Mouse (Mus musculus): Measurements from ENCODE around the gene Hspa12b. TPM values are rescaled to one million over a fixed set of nuclear protein-coding genes. Genes with fewer than 3 reads are reported as not detected.

The Hspa12b gene
- polyA plus RNA-seq (2012; rRNA removed): 7.8 and 8.0 TPM in 2 replicates

DNA sequence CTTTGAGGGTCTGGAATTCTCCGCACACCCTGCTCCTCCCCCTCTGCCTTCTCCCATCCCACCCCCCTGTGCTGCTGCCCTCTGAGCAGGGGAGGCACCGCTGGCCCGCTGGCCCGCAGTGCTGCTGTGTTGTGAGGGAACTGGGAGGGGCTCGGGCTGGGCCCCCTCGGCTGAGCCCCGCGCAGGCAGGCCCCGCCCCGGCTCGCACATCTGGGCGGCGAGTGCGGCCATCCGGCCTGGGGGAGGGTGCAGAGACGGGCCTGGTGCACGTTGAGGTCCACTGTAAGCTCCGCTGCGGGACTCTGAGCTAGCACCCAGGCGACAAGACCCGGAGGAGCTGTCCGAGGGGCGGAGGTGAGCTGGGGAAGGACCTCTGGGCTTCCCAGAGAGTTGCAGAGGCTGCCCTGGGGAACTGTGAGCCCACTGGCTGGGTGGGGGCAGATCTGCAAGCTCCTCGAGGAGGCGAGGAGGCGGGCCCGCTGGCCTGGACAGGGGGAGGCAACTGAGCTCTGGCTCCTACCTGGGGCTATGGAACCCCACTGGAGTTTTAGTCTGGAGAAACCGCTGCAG lies at the start of gene Hspa12b:
Gene Hspa12b, plus strand, starts transcription at position 120 of the 570 bp plus-strand sequence.
- TF ChIP-seq POLR2A (IDR thresholded peaks at IDR 0.05; ENCODE audit: borderline replicate concordance, insufficient read depth, low read length) (no peak), CTCF (IDR thresholded peaks at IDR 0.05; ENCODE audit: borderline replicate concordance, insufficient read depth, low read depth, low read length) (no peak)
- WGBS: 5% methylated on average over 28 of the region's 28 CpGs
- DNase-seq: no peak
- H3K27me3 ChIP-seq (ENCODE audit: control insufficient read depth, insufficient read depth, low read length): no peaks in the 10 kb centered on the region
- H3K4me1 ChIP-seq (ENCODE audit: control insufficient read depth, insufficient read depth, low read length): no peaks in the 10 kb centered on the region
- no peak within 1 kb of the TSS for H3K4me3 ChIP-seq (replicated peaks; ENCODE audit: insufficient read depth, low read depth, low read length)
- H3K27ac ChIP-seq (ENCODE audit: insufficient read depth, low read length): no peak within 1 kb of the TSS

DNA sequence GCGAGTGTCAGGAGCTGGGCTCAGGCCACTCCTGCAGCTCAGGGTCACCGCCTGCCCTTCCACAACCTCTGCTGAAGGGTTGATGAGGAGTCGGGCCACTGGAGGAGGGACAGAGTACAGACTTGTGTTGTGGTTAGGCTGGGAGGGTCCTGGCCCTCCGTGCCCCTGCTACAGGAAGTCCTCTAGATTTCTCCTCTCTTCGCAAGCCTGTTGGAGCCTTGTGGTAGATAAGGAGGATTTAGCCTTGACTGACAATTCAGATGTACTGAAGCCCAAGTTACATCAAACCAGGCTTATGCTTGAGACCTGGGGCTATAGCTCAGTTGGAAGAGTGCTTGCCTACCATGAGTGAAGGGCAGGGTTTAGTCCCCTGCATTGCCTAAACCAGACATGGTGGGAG lies 46.6 kb upstream of the Hspa12b start:
- DNase-seq: no peak
- 88% methylated on average over 5 of the region's 5 CpGs for WGBS
- TF ChIP-seq CTCF (IDR thresholded peaks at IDR 0.05; ENCODE audit: borderline replicate concordance, insufficient read depth, low read depth, low read length) (no peak), POLR2A (IDR thresholded peaks at IDR 0.05; ENCODE audit: borderline replicate concordance, insufficient read depth, low read length) (no peak)
- H3K4me1 ChIP-seq (ENCODE audit: control insufficient read depth, insufficient read depth, low read length): no peaks in the 10 kb centered on the region
- no peak overlapping the region for H3K27ac ChIP-seq (ENCODE audit: insufficient read depth, low read length)
- H3K27me3 ChIP-seq (ENCODE audit: control insufficient read depth, insufficient read depth, low read length): no peaks in the 10 kb centered on the region
- H3K4me3 ChIP-seq (replicated peaks; ENCODE audit: insufficient read depth, low read depth, low read length): no peak overlapping the region

DNA sequence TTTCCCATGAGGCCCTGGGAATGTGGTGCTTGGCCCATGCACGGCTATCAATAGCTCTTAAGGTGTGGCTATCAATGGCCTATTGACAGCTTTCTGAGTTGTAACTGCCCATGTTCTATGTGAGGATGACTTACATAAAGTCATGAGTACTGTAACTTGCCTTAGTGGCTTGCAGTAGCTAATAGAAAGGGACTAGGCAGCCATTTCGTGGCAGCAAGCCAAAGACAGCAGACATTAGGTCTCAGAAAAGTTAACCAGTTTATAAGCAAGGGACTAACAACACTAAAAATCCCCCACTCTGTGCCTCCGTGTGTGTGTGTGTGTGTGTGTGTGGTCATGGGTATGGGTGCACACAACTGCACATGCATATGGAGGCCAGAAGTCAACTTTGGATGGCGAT lies 42.9 kb upstream of the Hspa12b start:
- no peaks in the 10 kb centered on the region for H3K4me1 ChIP-seq (ENCODE audit: control insufficient read depth, insufficient read depth, low read length)
- no peaks in the 10 kb centered on the region for H3K27me3 ChIP-seq (ENCODE audit: control insufficient read depth, insufficient read depth, low read length)
- H3K27ac ChIP-seq (ENCODE audit: insufficient read depth, low read length): no peak overlapping the region
- no peak overlapping the region for H3K4me3 ChIP-seq (replicated peaks; ENCODE audit: insufficient read depth, low read depth, low read length)
- no peak for DNase-seq
- WGBS: 77% methylated on average over 4 of the region's 4 CpGs
- TF ChIP-seq POLR2A (IDR thresholded peaks at IDR 0.05; ENCODE audit: borderline replicate concordance, insufficient read depth, low read length) (no peak), CTCF (IDR thresholded peaks at IDR 0.05; ENCODE audit: borderline replicate concordance, insufficient read depth, low read depth, low read length) (no peak)

DNA sequence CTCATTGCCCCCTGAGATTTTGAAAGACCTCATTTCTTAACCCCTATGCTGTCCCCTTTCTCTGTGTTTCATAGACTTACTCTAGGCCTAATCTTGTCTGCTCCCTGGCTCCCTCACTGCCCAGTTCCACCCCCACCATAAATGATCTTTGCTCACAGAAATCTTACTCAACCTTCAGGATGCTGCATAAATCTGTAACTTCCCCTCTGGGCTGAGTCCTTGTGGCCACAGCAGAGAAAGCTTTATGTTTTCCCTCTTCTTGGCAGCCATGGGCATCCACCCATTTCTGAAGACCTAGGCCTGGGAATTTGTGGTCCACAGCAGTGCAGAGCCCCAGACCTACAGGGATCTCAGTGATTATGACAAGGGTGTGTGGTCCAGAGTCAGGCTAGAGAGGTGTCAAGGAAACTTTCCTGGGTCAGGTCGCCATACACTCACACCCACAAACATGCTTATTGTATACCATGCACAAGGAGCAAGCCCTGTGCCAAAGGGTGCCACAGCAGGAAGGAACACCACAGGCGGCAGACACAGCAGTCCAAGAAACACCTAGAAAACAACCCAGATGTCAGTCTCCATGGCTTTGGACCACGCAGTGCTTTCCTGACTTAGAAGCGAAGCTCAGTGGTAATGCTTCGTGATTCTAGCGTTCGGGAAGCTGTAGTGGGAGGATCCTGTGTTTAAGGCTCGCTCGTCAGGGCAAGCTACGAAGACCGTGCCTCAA lies 40.3 kb upstream of the Hspa12b start, which contains the start of gene Siglec1:
Gene Siglec1, minus strand, starts transcription at position 99 of the 724 bp plus-strand sequence.
- Histone ChIP-seq H3K27ac (ENCODE audit: insufficient read depth, low read length) (no peak within 1 kb of the TSS), H3K4me3 (replicated peaks; ENCODE audit: insufficient read depth, low read depth, low read length) (no peak within 1 kb of the TSS), H3K27me3 (ENCODE audit: control insufficient read depth, insufficient read depth, low read length) (no peaks in the 10 kb centered on the region), H3K4me1 (ENCODE audit: control insufficient read depth, insufficient read depth, low read length) (no peaks in the 10 kb centered on the region)
- WGBS: 80% methylated on average over 11 of the region's 11 CpGs
- DNase-seq: no peak
- no peak for TF ChIP-seq CTCF (IDR thresholded peaks at IDR 0.05; ENCODE audit: borderline replicate concordance, insufficient read depth, low read depth, low read length)

DNA sequence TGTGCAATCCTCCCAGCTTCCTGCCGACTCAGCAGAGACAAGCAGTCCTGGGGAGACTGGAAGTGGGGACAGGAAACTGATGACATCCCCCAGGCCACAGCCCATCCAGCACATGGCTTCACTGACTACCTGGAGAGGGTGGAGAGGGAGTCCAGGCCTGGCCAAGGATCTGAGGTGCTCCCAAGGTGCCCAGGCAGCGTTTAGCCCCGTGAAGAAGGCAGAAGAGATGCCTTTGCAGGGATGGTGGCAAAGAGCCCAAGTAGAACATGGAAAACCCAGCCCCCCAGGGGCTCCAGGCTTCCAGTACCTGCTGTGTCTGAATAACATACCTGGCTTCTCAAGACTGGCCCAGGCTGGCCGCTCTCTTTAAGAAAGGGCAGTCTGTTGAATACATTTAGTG lies 38.5 kb upstream of the Hspa12b start:
- no peak for TF ChIP-seq CTCF (IDR thresholded peaks at IDR 0.05; ENCODE audit: borderline replicate concordance, insufficient read depth, low read depth, low read length)
- TF ChIP-seq POLR2A (IDR thresholded peaks at IDR 0.05; ENCODE audit: borderline replicate concordance, insufficient read depth, low read length): no peak

DNA sequence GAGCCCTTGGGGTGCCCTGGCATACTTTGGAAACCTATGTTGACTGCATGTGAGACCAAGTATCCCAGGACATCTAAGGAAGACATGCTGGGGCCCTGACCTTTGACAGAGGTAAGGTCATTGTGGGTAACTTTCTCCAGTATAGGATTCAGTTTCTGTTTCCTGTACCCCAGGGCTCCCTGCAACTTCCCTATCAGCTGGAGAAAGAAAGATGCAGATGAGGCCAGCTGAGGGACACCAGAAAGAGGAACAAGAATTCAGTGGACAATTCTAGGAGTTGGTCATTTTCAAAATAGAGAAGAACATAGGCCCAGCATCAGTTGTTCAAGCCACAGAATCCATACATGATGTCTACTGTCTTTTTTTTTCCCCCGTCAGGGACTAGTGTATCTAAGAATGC lies 37.4 kb upstream of the Hspa12b start:
- WGBS: 89% methylated on average over 1 of the region's 1 CpGs
- DNase-seq: no peak
- no peak overlapping the region for H3K4me3 ChIP-seq (replicated peaks; ENCODE audit: insufficient read depth, low read depth, low read length)
- H3K27ac ChIP-seq (ENCODE audit: insufficient read depth, low read length): no peak overlapping the region
- H3K4me1 ChIP-seq (ENCODE audit: control insufficient read depth, insufficient read depth, low read length): no peaks in the 10 kb centered on the region
- TF ChIP-seq CTCF (IDR thresholded peaks at IDR 0.05; ENCODE audit: borderline replicate concordance, insufficient read depth, low read depth, low read length) (no peak), POLR2A (IDR thresholded peaks at IDR 0.05; ENCODE audit: borderline replicate concordance, insufficient read depth, low read length) (no peak)
- no peaks in the 10 kb centered on the region for H3K27me3 ChIP-seq (ENCODE audit: control insufficient read depth, insufficient read depth, low read length)

More for the DNA sequence above, 38.5 kb upstream of the Hspa12b start:
- DNase-seq: no peak
- no peaks in the 10 kb centered on the region for H3K27me3 ChIP-seq (ENCODE audit: control insufficient read depth, insufficient read depth, low read length)
- no peaks in the 10 kb centered on the region for H3K4me1 ChIP-seq (ENCODE audit: control insufficient read depth, insufficient read depth, low read length)
- 70% methylated on average over 4 of the region's 4 CpGs for WGBS
- H3K27ac ChIP-seq (ENCODE audit: insufficient read depth, low read length): no peak overlapping the region
- no peak overlapping the region for H3K4me3 ChIP-seq (replicated peaks; ENCODE audit: insufficient read depth, low read depth, low read length)

DNA sequence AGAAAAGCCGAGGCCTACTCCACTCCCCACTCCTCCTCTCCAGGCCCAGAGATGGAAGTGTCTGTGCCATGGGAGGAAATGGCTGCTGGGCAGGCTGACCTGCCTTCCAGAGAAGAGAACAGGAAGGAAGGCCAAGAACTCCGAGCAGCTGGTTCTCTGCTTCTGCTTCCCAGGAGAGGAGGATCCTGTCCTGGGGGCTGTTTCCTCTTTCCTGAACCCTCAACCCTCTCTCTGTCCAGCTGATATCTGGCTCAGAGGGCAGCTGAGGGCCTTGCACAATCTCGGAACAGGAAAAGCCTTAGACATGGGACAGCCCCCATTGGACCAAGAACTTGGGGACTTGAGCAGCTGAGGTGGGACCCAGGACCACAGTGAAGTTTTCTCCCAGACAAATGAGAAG lies 36.2 kb upstream of the Hspa12b start:
- WGBS: 79% methylated on average over 3 of the region's 3 CpGs

DNA sequence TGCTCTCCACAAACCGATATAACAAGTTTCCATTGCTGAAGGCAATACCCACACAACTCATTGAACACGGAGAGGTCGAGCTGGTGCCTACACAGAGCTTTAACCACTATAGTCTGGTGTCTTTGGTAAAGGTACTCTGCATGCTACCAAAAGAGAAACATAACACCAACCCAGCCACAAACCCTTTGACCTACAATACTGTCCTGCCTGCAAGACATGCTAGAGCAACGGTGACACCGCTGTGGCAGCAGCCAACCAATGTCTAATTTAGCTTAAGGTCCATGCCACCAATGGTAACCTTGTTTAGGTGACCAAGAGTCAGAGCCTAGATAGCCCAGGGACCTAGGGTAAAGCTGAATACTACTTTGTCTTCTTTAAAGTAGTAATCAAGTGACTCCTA lies 33.5 kb upstream of the Hspa12b start:
- WGBS: 84% methylated on average over 5 of the region's 5 CpGs
- H3K4me1 ChIP-seq (ENCODE audit: control insufficient read depth, insufficient read depth, low read length): no peaks in the 10 kb centered on the region
- no peak overlapping the region for H3K4me3 ChIP-seq (replicated peaks; ENCODE audit: insufficient read depth, low read depth, low read length)
- no peaks in the 10 kb centered on the region for H3K27me3 ChIP-seq (ENCODE audit: control insufficient read depth, insufficient read depth, low read length)
- TF ChIP-seq POLR2A (IDR thresholded peaks at IDR 0.05; ENCODE audit: borderline replicate concordance, insufficient read depth, low read length): no peak
- TF ChIP-seq CTCF (IDR thresholded peaks at IDR 0.05; ENCODE audit: borderline replicate concordance, insufficient read depth, low read depth, low read length): no peak
- H3K27ac ChIP-seq (ENCODE audit: insufficient read depth, low read length): no peak overlapping the region
- DNase-seq: no peak

More for the DNA sequence above, 36.2 kb upstream of the Hspa12b start:
- Histone ChIP-seq H3K27me3 (ENCODE audit: control insufficient read depth, insufficient read depth, low read length) (no peaks in the 10 kb centered on the region), H3K4me3 (replicated peaks; ENCODE audit: insufficient read depth, low read depth, low read length) (no peak overlapping the region), H3K27ac (ENCODE audit: insufficient read depth, low read length) (no peak overlapping the region), H3K4me1 (ENCODE audit: control insufficient read depth, insufficient read depth, low read length) (no peaks in the 10 kb centered on the region)
- no peak for TF ChIP-seq POLR2A (IDR thresholded peaks at IDR 0.05; ENCODE audit: borderline replicate concordance, insufficient read depth, low read length)
- TF ChIP-seq CTCF (IDR thresholded peaks at IDR 0.05; ENCODE audit: borderline replicate concordance, insufficient read depth, low read depth, low read length): no peak
- no peak for DNase-seq

All from cerebellum, adult 2 months (tissue).